23 mouse cellular contexts compared by ENCODE assay signal in genomic region chr12:39309905-39310304, GRCm38 (mm10).
"Had no signal": no experiment of that assay in that cellular context is flagged by ENCODE, and none has a peak within 500 bp of the region (broad histone marks: within the 10 kb centered on the region; RNA-seq: fewer than 3 reads in every experiment).

No protein-coding gene starts in this region.

- ATAC-seq: liver, embryonic 12.5 days; midbrain, embryonic 15.5 days had no signal

- H3K27me3 ChIP-seq: limb, embryonic 13.5 days; liver, embryonic 12.5 days; liver, embryonic 15.5 days; lung, embryonic 15.5 days; midbrain, embryonic 12.5 days; midbrain, embryonic 15.5 days; neural tube, embryonic 13.5 days; stomach, embryonic 15.5 days had no signal

- H3K4me3 ChIP-seq: layer of hippocampus, adult 2 months; left cerebral cortex, adult 2 months; limb, embryonic 10.5 days; limb, embryonic 13.5 days; liver, embryonic 12.5 days; liver, embryonic 15.5 days; lung, embryonic 15.5 days; midbrain, embryonic 12.5 days; midbrain, embryonic 15.5 days; myocyte; neural tube, embryonic 13.5 days; stomach, embryonic 15.5 days had no signal

- H3K9ac ChIP-seq: limb, embryonic 13.5 days; liver, embryonic 12.5 days; liver, embryonic 15.5 days; lung, embryonic 15.5 days; midbrain, embryonic 12.5 days; midbrain, embryonic 15.5 days; neural tube, embryonic 13.5 days; stomach, embryonic 15.5 days had no signal

- H3K27ac ChIP-seq: kidney, postnatal 0 days; layer of hippocampus, adult 2 months; left cerebral cortex, adult 2 months; limb, embryonic 10.5 days; limb, embryonic 13.5 days; liver, embryonic 12.5 days; liver, embryonic 15.5 days; lung, embryonic 15.5 days; midbrain, embryonic 12.5 days; midbrain, embryonic 15.5 days; neural tube, embryonic 13.5 days; stomach, embryonic 15.5 days had no signal

- H3K4me1 ChIP-seq: limb, embryonic 10.5 days; limb, embryonic 13.5 days; liver, embryonic 12.5 days; liver, embryonic 15.5 days; lung, embryonic 15.5 days; midbrain, embryonic 12.5 days; midbrain, embryonic 15.5 days; neural tube, embryonic 13.5 days; stomach, embryonic 15.5 days had no signal

- H3K9me3 ChIP-seq: limb, embryonic 10.5 days; limb, embryonic 13.5 days; liver, embryonic 12.5 days; liver, embryonic 15.5 days; lung, embryonic 15.5 days; midbrain, embryonic 12.5 days; midbrain, embryonic 15.5 days; neural tube, embryonic 13.5 days; stomach, embryonic 15.5 days had no signal

- H3K36me3 ChIP-seq: limb, embryonic 10.5 days; limb, embryonic 13.5 days; liver, embryonic 12.5 days; liver, embryonic 15.5 days; lung, embryonic 15.5 days; midbrain, embryonic 12.5 days; midbrain, embryonic 15.5 days; neural tube, embryonic 13.5 days; stomach, embryonic 15.5 days had no signal

- H3K4me2 ChIP-seq: limb, embryonic 13.5 days; liver, embryonic 12.5 days; liver, embryonic 15.5 days; lung, embryonic 15.5 days; midbrain, embryonic 12.5 days; midbrain, embryonic 15.5 days; neural tube, embryonic 13.5 days; stomach, embryonic 15.5 days had no signal

- DNase-seq: kidney, postnatal 25 days; layer of hippocampus, postnatal 36 days; liver; lung, adult 18-20 months; lung, postnatal 10 days; lung, postnatal 4 days; retina, postnatal 1 day; right cerebral cortex, postnatal 25 days; spleen, adult 18-20 months; thymus, postnatal 25 days had no signal
